Mouse (Mus musculus) testis, postnatal 10 days (tissue): ENCODE measurements around the gene Edem2.

ENCODE experiments used
- DNase-seq: peaks from one replicate; pipeline ENCODE4 v3.0.0; 2021; ENCODE audit warnings: low spot score

Gene Edem2

DNA sequence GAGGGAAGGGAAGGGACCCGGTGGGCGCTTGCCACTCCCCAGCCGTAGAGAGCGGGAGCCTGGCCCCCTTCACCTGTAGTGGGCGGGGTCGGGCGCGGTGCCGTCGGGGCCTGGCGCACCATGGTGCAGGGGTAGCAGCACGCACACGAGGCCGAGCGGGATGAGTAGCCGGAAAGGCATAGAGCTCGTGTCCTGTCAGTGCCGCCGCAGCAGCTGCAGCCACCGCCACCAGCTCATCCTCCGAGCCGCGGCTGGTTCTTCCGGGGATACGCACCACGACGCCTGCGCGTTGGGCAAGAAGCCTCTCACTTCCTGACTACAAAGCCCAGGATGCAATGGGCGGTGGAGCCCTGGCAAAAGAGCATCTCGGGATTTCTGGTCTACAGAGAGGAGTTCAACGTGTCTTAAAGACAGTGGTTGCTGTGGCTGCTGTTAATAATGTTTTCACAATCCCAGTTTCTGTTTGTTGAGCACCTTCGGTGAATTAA is at the start of gene Edem2:
TSS of gene Edem2 (minus strand) at position 318 of the 488 bp plus-strand sequence.
- peak; percentile 92 for DNase-seq

DNA sequence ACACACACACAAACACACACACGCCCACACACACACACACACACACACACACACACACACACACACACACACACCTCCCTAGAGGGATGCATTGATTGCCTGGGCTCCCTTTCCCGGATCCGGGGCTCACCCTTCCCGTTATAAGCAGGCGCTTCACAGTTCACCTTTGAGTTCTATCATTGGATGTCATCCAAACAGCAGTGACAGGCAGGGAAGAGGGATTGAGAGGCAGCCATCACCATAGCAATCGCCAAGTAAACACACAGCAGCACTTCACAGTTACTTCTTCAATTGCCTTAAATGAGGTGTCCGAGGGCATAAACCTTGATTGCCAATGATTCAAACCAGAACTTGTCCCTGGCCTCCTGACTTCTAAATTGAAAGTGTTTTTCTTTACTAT is 49.8 kb upstream of the Edem2 start:
- no peak for DNase-seq

DNA sequence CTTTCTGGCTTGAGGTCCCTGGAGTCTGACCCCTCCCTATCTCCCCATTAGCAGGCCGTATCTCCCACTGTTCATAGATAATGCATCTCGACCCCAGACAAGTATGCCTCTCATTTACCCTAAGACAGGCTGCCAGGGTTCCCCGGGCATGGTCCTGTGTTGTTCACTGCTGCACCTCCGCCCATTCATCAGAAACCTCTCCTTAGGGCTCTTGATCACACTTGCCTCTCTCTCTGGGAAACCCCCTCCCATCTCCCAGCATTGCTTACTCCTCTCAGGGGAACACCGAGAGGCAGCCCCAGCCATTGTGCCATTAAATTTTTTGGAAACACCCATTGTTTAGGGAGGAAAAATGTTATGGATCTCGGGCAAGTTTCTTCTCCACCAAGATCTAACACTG is 48.7 kb upstream of the Edem2 start:
- DNase-seq, result no peak

DNA sequence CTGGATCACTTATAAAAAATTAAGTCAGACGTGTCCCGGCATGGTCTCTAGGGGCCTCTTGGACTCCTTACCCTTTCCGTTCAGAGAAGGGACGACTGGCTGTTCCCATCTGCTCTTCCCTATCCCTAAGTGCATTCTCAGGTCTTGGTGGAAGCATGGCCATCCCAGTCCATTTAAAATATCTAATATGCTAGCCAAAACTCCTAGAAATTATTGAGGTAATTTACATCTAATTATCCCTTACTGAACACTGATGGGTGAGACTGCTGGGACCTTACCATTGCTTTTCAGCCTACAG is 48.4 kb upstream of the Edem2 start:
- no peak for DNase-seq

DNA sequence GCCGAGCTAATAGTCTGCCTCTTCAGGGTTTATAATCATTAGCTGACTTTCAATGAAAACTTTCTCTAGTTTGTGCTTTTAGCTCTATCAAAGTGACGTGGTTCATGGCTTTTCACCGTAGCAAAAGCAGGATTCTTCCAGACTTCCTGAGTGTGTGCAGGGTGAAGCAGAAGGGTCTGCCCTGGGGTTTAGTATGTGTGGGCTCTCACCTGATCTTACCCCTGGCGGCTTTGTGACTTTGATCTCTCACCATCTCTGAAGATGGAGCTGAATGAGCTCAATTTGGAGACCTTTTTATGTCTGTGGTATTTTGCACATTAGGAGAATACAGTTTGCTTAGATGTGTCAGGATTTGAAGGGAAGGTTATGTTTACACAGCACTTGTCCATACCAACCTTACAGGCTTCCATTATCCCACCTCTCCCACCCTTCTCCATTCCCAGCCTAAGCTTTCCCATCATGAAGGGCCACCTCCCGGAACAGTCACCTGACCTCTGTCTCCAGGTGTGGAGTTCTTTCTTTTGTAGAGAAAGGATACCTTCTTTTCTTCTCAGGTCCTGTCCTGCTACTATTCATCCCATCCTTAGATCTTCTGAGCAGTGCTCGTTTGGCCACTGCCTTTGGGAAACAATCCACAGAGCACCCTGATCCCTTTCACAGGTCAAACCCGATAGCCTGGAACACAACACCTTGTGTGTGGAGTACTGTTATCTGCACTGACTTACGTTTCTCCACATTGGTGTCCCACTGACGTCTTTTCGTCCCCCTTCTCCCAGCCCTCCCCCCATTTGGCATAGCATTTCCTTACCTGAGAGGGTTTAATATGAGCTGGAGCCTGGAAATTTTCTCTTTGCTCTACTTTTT is 47.8 kb upstream of the Edem2 start:
- DNase-seq, result no peak

DNA sequence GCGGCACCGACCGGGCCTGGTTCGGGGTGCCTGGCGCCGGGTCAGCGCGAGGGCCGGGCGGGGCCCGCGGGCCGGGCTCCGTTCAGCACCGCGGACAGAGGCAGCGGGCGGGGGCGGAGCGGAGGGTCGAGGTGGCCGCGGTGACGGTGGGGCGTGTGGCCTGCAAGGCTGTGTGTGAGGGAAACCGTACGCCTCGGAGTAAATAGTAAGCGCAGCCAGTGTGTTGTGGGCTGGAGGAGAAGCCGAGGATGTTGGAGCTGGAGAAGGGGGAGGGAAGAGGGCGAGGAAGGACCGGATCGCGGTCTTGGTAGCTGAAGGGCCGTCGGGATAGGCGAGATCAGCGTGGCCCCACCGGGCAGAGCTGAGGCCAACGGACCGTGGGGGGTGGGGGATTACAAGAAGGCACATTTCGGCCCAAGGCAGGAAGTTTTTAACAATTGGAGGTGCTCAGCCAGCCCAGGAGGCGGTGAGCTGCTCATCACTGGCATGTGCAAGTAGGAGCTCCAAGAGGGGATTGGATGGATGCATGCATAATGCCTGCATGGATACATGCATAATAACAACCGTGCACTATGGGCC is 46.5 kb upstream of the Edem2 start:
- peak; percentile 84 for DNase-seq

DNA sequence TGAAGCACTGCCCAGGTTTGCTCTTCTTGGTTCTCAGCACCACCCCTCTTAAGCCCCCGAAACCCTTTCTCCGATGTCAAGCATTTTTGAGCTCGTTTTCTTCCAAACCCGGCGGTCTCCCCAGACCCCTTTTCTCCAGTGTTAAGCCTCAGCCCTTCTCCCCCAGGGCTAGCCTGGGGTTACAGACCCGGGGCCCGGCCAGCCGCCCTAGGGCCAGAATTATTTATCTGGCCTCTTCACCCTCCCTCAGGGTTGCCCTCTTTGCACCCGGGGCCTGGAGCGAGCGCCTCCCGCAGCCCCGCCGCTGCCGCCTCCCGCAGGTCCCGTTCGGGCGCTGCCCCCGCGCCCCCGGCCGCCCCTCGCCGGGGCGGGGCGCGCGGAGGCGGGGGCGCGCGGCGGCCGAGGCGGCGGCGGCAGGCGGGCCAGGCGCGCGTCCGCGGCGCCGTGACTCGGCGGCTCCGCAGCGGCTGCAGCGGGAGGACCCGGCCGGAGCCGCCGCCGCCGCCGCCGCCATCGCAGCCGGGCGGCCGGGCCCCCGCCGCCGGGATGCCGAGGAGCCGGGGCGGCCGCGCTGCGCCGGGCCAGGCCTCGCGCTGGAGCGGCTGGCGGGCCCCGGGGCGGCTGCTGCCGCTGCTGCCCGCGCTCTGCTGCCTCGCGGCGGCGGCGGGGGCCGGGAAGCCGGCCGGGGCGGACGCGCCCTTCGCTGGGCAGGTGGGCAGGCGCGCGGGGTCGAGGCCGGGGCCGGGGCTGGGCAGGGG is 45.8 kb upstream of the Edem2 start, which contains the start of gene Mmp24:
TSS of gene Mmp24 (plus strand) at position 416 of the 758 bp plus-strand sequence.
- no peak for DNase-seq

DNA sequence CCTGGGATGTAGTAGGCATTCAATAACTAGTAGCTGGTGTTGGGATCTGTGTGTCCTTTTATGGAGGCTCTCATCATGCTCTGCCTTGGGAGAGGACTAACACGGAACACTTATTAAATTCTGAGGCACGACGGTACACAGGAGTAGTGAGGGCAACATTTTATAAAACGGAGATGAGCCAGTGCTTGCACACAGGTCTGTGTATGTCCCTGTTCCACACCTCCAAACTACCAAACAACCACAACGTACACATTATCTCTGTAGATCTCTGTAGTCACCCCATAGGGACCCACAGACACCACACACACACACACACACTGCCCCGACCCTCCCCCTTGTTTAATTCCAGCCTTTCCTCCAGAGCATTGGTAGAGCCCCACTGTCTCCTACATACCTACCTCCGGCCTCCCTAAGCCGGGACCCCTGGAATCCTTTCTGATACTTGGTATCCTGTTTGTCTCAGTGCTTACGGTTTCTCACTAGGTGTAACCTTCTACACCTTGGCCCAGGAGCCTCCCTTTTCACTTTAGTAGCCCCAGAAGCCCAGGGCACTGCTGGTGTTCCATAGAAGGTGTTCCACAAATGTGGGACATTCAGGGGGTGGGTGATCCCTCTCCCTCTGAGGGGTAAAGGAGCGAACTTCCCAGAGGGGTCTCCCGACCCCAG is 45.1 kb upstream of the Edem2 start:
- no peak for DNase-seq

DNA sequence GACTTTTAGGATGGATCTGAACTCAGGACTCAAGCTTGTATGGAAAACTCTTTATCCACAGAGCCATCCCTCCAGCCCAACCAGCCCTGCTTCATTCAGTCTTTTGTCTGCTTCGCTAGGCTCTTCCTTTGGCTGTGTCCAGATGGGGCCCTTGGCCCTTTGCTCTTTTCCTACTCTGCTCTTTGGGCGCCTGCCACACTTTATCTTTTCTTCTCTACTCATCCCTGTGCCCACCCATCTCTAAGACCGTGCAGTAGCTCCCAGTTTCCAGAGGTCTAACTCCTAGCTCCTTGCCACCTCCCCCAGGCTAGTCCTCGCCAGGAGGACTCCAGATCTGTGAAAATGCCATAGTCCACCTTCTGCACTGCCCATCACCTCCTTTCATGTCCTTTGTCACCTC is 44.4 kb upstream of the Edem2 start:
- no peak for DNase-seq

DNA sequence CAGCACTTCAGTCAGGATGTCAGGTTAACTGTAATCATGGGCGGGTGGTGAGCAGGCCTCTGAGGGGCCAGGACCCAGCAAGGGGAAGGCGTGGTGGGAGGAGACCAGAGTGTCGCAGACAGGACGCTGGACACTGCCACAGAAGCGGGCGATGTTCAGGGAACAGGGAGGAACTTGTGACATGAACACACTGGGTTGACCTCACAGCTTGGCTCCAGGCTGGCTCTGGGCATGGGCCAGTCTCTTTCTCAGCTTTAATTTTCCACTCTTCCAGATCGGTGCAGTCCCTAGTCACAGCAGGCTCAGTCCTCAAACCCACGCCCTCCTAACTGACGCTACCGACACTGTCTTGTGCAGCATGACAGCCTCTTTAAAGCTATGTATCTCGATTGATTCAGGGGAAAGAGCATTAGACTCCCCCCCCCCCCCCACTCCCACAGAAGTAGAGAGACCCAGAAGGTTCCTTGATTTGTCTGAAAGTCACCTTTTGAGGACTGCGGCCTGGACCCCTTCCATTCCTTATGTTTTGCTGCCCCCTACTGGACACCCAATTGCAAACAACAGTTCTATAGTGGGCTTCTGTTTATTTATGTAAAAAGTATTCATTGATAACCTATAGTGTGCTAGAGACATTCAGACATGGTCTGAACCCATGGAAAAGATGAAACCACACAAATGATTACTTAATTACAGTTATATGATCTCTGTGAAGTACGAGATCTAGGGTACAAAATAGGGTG is 35.6 kb upstream of the Edem2 start:
- DNase-seq, result peak; percentile 90

DNA sequence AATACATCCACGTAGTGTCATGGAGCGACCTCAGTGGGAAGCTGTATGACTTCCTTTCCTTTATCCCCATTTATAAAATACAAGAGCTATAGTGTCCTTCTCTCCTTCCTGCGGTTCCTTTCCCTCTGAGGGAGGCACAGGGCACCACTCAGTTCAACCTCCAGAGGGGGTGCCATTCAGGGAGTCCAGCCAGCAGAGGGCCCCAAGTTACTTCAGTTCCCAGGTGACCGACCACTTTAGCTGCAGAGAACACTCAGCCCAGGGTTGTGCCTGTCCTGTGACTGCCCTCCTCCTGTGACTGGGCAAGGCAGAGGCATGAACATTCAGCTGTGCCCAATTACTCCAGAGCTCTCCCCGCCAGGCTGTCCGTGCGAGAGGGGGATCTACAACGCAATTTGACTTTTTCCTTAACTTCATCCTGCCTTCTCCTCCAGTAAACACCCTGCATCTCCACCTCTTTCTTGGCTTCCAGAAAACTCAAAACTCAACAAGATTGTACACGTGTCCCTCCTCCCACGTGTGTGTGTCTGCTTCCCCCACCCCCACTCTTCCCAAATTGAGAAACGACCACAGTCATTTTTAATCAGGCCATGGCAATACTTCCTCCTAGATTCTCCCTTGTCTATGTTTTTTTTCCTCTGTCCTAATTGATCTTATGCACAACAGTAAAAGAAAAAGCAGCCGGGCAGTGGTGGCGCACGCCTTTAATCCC is 27.7 kb upstream of the Edem2 start:
- DNase-seq, result no peak

DNA sequence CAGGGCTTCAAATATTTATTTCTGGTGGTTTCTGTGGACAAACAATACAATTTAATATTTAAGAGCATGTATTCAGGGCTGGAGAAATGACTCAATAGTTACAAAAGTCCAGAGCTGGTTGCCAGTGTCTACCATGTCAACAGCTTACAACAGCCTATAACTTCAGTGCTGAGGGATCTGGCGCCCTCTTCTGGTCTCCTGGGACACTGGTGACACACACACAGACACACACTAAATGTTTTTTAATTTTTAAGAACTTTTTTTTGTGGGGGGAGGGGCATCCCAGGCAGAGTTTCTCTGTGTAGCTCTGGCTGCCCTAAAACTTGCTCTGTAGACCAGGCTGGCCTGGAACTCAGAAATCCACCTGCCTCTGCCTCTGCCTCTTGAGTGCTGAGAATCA is 26.5 kb upstream of the Edem2 start:
- DNase-seq, result peak; percentile 79

DNA sequence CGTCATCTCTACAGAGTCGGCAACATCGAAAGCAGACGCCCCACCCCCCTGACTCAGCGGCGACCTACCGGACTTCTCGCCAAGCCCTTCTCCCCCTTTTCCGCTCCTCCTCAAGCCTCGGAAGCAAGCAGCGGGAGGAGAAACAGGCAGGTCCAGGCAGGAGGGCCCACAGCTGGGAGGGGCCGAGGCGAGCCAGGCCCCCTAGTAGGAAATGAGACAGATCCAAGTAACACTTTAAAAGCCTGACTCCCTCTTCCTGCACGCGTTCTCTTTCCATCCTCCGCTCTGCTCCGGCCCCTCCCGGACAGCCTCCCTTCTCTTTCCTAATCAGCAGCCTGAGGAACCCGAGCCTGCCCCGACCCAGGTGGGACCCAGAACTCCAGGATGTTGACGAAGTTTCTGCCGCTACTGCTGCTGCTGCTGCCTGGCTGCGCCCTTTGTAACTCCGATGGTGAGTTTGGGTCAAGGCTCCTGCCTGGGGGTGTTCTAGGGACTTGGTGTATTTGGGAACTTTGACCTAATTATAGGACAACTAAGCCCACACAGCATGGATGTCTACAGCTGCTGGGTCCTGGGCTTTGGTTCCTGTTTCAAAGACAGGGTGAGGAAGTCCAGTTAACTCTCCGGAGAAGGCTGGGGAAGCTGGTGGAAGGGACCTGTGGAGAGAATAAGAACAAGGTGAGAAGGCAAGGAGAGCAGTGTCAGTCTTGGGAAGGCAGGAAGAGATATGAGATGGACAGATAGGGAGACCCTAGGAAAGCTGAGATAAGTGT is 21.9 kb upstream of the Edem2 start, which contains the start of gene Procr:
TSS of gene Procr (plus strand) at position 104 of the 773 bp plus-strand sequence.
- DNase-seq, result peak; percentile 57

DNA sequence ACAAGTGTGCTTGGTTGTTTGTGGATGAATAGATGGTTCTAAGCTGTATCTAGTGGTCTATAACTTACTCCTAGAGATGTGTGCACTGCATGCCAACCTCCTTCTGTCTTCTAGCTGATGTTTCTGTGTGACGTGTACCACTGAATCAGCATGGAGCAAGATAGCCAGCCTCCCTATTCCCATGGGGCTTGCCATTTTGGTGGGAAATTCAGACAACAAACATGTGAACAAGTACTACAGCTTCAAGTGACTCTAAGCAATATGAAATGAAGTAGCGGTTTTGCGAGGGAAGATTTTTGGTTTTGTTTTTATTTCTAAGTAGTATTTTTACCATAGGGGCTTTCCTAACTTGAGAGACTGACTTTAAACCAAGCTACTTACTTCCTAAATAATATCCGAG is 20.1 kb upstream of the Edem2 start:
- DNase-seq, result no peak

DNA sequence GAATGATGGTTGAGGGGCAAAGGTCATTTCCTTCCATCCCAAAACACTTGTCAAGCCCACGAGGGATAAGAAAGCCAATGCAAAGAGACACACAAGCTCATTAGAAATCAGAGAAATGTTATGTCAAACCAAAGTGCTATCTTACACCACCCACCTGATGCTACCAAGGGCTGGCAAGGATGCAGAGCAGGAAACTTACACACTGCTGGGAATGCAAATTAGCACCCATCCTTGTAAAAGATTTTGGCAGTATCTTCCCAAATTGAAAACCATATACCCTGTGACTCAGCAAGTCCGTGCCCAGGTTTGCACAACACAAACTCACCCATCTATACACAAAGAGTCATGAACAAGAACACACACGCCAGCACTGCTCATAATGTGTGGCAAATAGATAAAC is 16.2 kb upstream of the Edem2 start:
- DNase-seq, result no peak

DNA sequence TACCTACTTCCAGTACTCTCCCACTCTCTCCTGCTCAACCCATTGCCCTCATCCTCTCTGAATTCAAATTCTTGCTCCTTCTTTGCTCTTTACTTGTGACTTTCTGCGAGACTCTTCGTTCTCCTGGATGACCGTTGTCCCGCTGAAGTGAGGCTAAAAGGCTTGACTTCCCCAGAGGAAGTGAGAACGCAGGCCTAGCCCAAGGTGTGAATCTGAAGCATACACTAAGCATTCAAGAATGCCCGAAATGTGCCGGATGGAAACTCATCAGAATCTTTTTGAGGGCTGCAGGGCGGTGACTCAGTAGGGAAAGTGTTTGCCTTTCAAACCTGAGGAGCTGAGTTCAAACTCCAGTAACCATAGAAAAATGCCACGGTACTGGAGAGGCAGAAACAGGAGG is 14.1 kb upstream of the Edem2 start:
- no peak for DNase-seq

DNA sequence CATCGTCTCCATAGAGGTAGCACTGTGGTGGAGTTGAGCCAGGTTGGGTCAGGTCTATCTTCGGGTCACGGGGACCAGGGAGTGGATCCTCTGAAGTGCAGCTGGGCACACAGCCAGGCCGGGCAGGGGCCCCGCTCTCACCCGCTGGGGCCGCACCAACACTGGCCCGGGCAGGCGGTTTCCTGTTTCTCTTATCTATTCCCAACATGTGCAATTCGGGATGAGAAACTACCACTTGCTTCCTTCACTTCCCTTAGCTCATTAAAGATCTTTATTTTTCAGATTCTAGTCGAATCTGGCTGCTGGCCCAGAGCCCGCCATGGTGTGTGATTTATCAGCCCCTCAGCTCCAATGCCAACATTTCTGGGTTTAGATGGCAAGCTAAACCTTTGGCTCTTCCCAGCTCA is 13.7 kb upstream of the Edem2 start:
- DNase-seq, result peak; percentile 63

DNA sequence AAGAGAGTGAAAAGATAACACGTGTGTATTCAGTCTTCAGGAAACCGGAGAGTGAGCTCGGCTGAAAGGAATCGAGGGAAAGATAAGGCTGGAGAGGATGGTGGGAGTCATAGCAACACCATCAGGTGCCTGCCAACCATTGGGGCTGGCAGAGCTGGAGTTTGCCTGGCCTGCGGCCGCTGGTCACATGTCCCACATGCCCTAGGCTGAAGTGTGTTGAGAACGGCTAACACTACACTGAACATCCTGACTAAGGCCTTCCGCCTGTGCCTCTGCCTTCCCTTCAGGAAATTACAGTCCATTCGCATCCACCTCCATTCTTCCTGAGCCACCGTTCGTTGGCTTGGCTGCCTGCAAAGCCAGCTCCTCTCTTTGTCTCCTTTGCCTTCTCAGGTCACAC is 12.9 kb upstream of the Edem2 start:
- no peak for DNase-seq

DNA sequence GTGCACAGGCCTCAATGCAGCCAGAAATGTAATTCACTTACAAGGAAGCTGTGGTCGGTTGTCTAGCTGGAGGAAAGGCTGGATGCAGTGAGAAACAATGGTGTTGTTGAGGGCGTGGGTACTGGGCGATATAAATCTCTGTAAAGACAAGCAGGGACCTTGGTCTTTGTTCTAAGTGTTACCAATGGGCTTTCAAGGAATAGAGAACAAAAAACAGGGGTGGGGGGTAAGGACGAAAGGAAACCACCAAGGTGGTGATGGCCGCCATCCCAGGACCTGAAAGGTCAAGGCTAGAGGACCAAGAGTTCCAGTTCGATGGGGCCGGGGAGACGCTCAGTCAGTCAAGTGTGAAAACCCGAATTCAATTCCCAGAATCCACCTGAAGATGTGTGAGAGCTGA is 8.5 kb upstream of the Edem2 start:
- no peak for DNase-seq

DNA sequence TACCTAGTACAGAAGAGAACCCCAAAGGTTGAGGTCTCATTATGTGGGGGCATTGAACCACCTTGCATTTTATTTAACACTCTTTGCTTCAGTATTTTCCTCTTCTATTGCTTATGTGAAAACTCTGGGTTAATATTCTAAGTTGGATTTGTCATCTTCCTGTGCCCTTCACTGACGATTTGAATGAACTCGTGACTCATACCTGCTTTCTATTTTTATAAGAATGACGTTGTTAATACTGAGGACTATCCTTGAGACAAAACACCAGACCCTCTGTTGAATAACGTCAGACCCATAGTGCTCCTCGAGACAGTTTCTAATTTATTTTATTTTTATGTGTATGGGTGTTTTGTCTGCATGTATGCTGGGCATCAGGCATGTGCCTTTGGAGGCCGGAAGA is 7.7 kb upstream of the Edem2 start:
- DNase-seq, result no peak
